ENCODE assay signal across 8 mouse cellular contexts in genomic region chr2:30826825-30827748, GRCm38 (mm10). TPM values are rescaled to one million over a fixed set of nuclear protein-coding genes. Genes with fewer than 3 reads are reported as not detected.
DNase-seq lines count a peak whose midpoint lies in the region; ATAC-seq lines count a peak whose summit lies in the region.

No protein-coding gene starts in this region.

- no peaks in the 10 kb centered on the region for H3K27me3 ChIP-seq in heart, embryonic 13.5 days (replicated peaks)
- no peaks in the 10 kb centered on the region for H3K27me3 ChIP-seq in neural tube, embryonic 13.5 days

- H3K4me1 ChIP-seq in heart, embryonic 13.5 days, result peaks cover 31% of the 10 kb centered on the region
- H3K4me1 ChIP-seq in neural tube, embryonic 13.5 days (replicated peaks), result peaks cover 37% of the 10 kb centered on the region

- H3K9ac ChIP-seq in heart, embryonic 13.5 days, result peak overlapping the region; percentile 87
- H3K9ac ChIP-seq in neural tube, embryonic 13.5 days, result peak overlapping the region; percentile 95

- peak; percentile 51 for ATAC-seq in common myeloid progenitor, adult 5-6 weeks (replicated peaks; ENCODE audit: low read depth, poor library complexity, severe bottlenecking)
- 0 out of 2 replicates have a peak, but pooled peaks have one; percentile 23 for ATAC-seq in heart, embryonic 13.5 days (ENCODE audit: extremely low read depth, insufficient number of reproducible peaks, low FRiP score, low TSS enrichment)
- ATAC-seq in neural tube, embryonic 13.5 days (ENCODE audit: low read depth), result no peak

- H3K27ac ChIP-seq in heart, embryonic 13.5 days (replicated peaks), result peak overlapping the region; percentile 53
- H3K27ac ChIP-seq in neural tube, embryonic 13.5 days (replicated peaks), result peak overlapping the region; percentile 72

- H3K4me2 ChIP-seq in heart, embryonic 13.5 days, result peak overlapping the region; percentile 80
- peak overlapping the region; percentile 91 for H3K4me2 ChIP-seq in neural tube, embryonic 13.5 days

- H3K9me3 ChIP-seq in heart, embryonic 13.5 days, result no peaks in the 10 kb centered on the region
- H3K9me3 ChIP-seq in neural tube, embryonic 13.5 days, result no peaks in the 10 kb centered on the region

- DNase-seq in urinary bladder, postnatal 25 days (ENCODE audit: low spot score), result peak; percentile 36
- DNase-seq in urinary bladder, postnatal 4 days (ENCODE audit: low spot score in 2 of 2), result no peak
- DNase-seq in kidney, postnatal 10 days, result peak; percentile 73
- peak; percentile 32 to 45 for DNase-seq in lung, adult 18-20 months
- DNase-seq in thymus, postnatal 10 days (ENCODE audit: low spot score in 2 of 2), result peak; percentile 25 to 35

- H3K36me3 ChIP-seq in heart, embryonic 13.5 days, result peaks cover 46% of the 10 kb centered on the region
- peaks cover 44% of the 10 kb centered on the region for H3K36me3 ChIP-seq in neural tube, embryonic 13.5 days

- H3K4me3 ChIP-seq in heart, embryonic 13.5 days, result peak overlapping the region; percentile 69
- H3K4me3 ChIP-seq in neural tube, embryonic 13.5 days, result peak overlapping the region; percentile 75

- 29% methylated on average over 26 of the region's 26 CpGs for WGBS in heart, embryonic 13.5 days
- 37% methylated on average over 26 of the region's 26 CpGs for WGBS in neural tube, embryonic 13.5 days

RNA-seq across cellular contexts. Expression of gene Asb6, which starts 3.0 kb away (rescaled TPM):
- total RNA-seq in common myeloid progenitor, adult 5-6 weeks (2017), result 13.7 and 17.5 TPM in 2 replicates
- 20.0 and 21.8 TPM in 2 replicates for polyA plus RNA-seq in heart, embryonic 13.5 days (2015; fragmentation: Nextera tagmentation; extraction: Ambion mirVana)
- 38.2 and 39.8 TPM in 2 replicates for polyA plus RNA-seq in neural tube, embryonic 13.5 days (2015; fragmentation: Nextera tagmentation; extraction: Ambion mirVana)

RNA-seq across cellular contexts. Expression of gene Prrx2, which starts 7.7 kb away (rescaled TPM):
- not detected in 2 replicates for total RNA-seq in common myeloid progenitor, adult 5-6 weeks (2017)
- 30.3 and 37.0 TPM in 2 replicates for polyA plus RNA-seq in heart, embryonic 13.5 days (2015; fragmentation: Nextera tagmentation; extraction: Ambion mirVana)
- polyA plus RNA-seq in neural tube, embryonic 13.5 days (2015; fragmentation: Nextera tagmentation; extraction: Ambion mirVana), result 1.7 and 4.9 TPM in 2 replicates

RNA-seq across cellular contexts. Expression of gene Ntmt1, which starts 19.5 kb away (rescaled TPM):
- total RNA-seq in common myeloid progenitor, adult 5-6 weeks (2017), result 16.4 and 26.9 TPM in 2 replicates
- 72.7 and 81.4 TPM in 2 replicates for polyA plus RNA-seq in heart, embryonic 13.5 days (2015; fragmentation: Nextera tagmentation; extraction: Ambion mirVana)
- polyA plus RNA-seq in neural tube, embryonic 13.5 days (2015; fragmentation: Nextera tagmentation; extraction: Ambion mirVana), result 101 and 107 TPM in 2 replicates

RNA-seq across cellular contexts. Expression of gene 1700001O22Rik, which starts 23.6 kb away (rescaled TPM):
- not detected in 2 replicates for total RNA-seq in common myeloid progenitor, adult 5-6 weeks (2017)
- 1.7 and 2.1 TPM in 2 replicates for polyA plus RNA-seq in heart, embryonic 13.5 days (2015; fragmentation: Nextera tagmentation; extraction: Ambion mirVana)
- polyA plus RNA-seq in neural tube, embryonic 13.5 days (2015; fragmentation: Nextera tagmentation; extraction: Ambion mirVana), result 0.91 and 1.3 TPM in 2 replicates

Comparison
In these comparisons a context has a peak if more than half of its experiments do, and no peak if none do; other contexts are left out.
1. DNase-seq: peak in urinary bladder, postnatal 25 days (single experiment), kidney, postnatal 10 days (single experiment), lung, adult 18-20 months (2 of 2) and thymus, postnatal 10 days (2 of 2); none in urinary bladder, postnatal 4 days (0 of 2).